11 mouse cellular contexts compared by ENCODE assay signal in the genomic region with DNA sequence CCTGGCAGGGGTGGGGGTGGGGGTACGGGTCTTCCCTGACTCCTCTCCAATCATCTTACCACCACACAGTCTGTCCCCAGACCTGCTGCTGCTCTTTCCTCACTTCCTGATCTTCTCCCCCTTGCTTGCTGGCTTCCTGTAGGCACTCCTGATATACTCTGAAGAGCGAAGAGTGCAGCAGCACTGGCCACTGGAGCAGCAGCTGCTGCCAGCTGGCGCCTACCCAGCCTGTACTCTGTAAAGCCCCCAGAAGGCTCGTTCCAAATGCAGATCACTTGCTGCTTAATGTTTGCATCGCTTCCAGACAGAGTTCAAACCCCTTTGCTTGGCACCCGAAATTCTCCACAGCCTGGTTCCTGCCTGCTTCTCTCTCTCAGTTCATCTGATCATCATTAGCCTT. TPM values are rescaled to one million over a fixed set of nuclear protein-coding genes. Genes with fewer than 3 reads are reported as not detected.
DNase-seq lines count a peak whose midpoint lies in the region; ATAC-seq lines count a peak whose summit lies in the region.
"Had no signal": no experiment of that assay in that cellular context is flagged by ENCODE, and none has a peak within 500 bp of the region (broad histone marks: within the 10 kb centered on the region; RNA-seq: fewer than 3 reads in every experiment).

No protein-coding gene starts in this region.

- H3K9me3 ChIP-seq in embryonic facial prominence, embryonic 14.5 days (ENCODE audit: control insufficient read depth, low read length): 0 out of 2 replicates have a peak, but pooled peaks cover 3% of the 10 kb centered on the region
- H3K9me3 ChIP-seq in embryonic facial prominence, embryonic 10.5 days: no peaks in the 10 kb centered on the region

- no peak overlapping the region for H3K4me2 ChIP-seq in embryonic facial prominence, embryonic 14.5 days (ENCODE audit: low read depth, low read length)
- H3K4me2 ChIP-seq: liver, embryonic 13.5 days had no signal

- H3K27ac ChIP-seq in embryonic facial prominence, embryonic 14.5 days (replicated peaks; ENCODE audit: low read depth, low read length): no peak overlapping the region
- no peak overlapping the region for H3K27ac ChIP-seq in embryonic facial prominence, embryonic 10.5 days (replicated peaks)
- H3K27ac ChIP-seq: liver, embryonic 13.5 days had no signal

- H3K4me1 ChIP-seq in embryonic facial prominence, embryonic 14.5 days (ENCODE audit: control insufficient read depth, insufficient read depth, low read length): peaks cover 7% of the 10 kb centered on the region
- peaks cover 15% of the 10 kb centered on the region for H3K4me1 ChIP-seq in embryonic facial prominence, embryonic 10.5 days

- peak; percentile 77 for DNase-seq in embryonic facial prominence, embryonic 14.5 days (ENCODE audit: low spot score)
- no peak for DNase-seq in embryonic facial prominence, embryonic 10.5 days (ENCODE audit: low spot score)
- peak; percentile 43 for DNase-seq in kidney, postnatal 10 days
- DNase-seq in kidney, adult 18-20 months: no peak
- peak; percentile 57 for DNase-seq in right cerebral cortex, postnatal 4 days
- no peak for DNase-seq in right cerebral cortex, postnatal 25 days
- no peak for DNase-seq in adrenal gland, adult 18-20 months (ENCODE audit: low spot score in 2 of 2)
- no peak for DNase-seq in left cerebral cortex, adult 9 months (ENCODE audit: low spot score in 2 of 2)
- DNase-seq: adrenal gland, adult 8-10 months; cerebellum, postnatal 36 days; liver, embryonic 13.5 days had no signal

- H3K9ac ChIP-seq in embryonic facial prominence, embryonic 14.5 days (ENCODE audit: low read depth, low read length): 0 out of 2 replicates have a peak overlapping the region, but pooled peaks have one; percentile 2
- H3K9ac ChIP-seq: liver, embryonic 13.5 days had no signal

- 57% methylated on average over 6 of the region's 6 CpGs for WGBS in embryonic facial prominence, embryonic 14.5 days
- 81% methylated on average over 6 of the region's 6 CpGs for WGBS in embryonic facial prominence, embryonic 10.5 days

- no peak overlapping the region for H3K4me3 ChIP-seq in embryonic facial prominence, embryonic 14.5 days (ENCODE audit: low read depth, low read length)
- H3K4me3 ChIP-seq in embryonic facial prominence, embryonic 10.5 days: no peak overlapping the region
- H3K4me3 ChIP-seq: liver, embryonic 13.5 days had no signal

- H3K36me3 ChIP-seq in embryonic facial prominence, embryonic 14.5 days (ENCODE audit: control insufficient read depth, insufficient read depth, low read length): no peaks in the 10 kb centered on the region
- H3K36me3 ChIP-seq in embryonic facial prominence, embryonic 10.5 days (replicated peaks): no peaks in the 10 kb centered on the region
- H3K36me3 ChIP-seq: liver, embryonic 13.5 days had no signal

- 0 out of 2 replicates have a peak, but pooled peaks have one; percentile 14 for ATAC-seq in embryonic facial prominence, embryonic 14.5 days (ENCODE audit: low read depth)

- H3K27me3 ChIP-seq in embryonic facial prominence, embryonic 14.5 days (replicated peaks; ENCODE audit: control insufficient read depth, insufficient read depth, low read length): no peaks in the 10 kb centered on the region
- no peaks in the 10 kb centered on the region for H3K27me3 ChIP-seq in embryonic facial prominence, embryonic 10.5 days (replicated peaks; ENCODE audit: low read depth, poor library complexity, severe bottlenecking)

RNA-seq across cellular contexts. Expression of gene Ccdc30, which starts 2.5 kb away (rescaled TPM):
- 5.5 and 5.7 TPM in 2 replicates for polyA plus RNA-seq in embryonic facial prominence, embryonic 14.5 days (2014; fragmentation: Nextera tagmentation; extraction: Ambion mirVana)
- 5.1 and 6.4 TPM in 2 replicates for polyA plus RNA-seq in embryonic facial prominence, embryonic 10.5 days (2016; fragmentation: Nextera tagmentation; extraction: Ambion mirVana)
- 1 to 10 TPM; 8.2 to 8.7 TPM for total RNA-seq in adrenal gland, adult 18-20 months (2021)

RNA-seq across cellular contexts. Expression of gene Ppcs, which starts 9.4 kb away (rescaled TPM):
- 22.1 and 30.3 TPM in 2 replicates for polyA plus RNA-seq in embryonic facial prominence, embryonic 14.5 days (2014; fragmentation: Nextera tagmentation; extraction: Ambion mirVana)
- polyA plus RNA-seq in embryonic facial prominence, embryonic 10.5 days (2016; fragmentation: Nextera tagmentation; extraction: Ambion mirVana): 33.2 and 35.3 TPM in 2 replicates
- total RNA-seq in adrenal gland, adult 18-20 months (2021): 10 to 100 TPM; 39.4 to 41.0 TPM

RNA-seq across cellular contexts. Expression of gene Zmynd12, which starts 9.8 kb away (rescaled TPM):
- 0.90 TPM in 1 of 2 replicates, not detected in the other for polyA plus RNA-seq in embryonic facial prominence, embryonic 14.5 days (2014; fragmentation: Nextera tagmentation; extraction: Ambion mirVana)
- 0.15 and 0.36 TPM in 2 replicates for polyA plus RNA-seq in embryonic facial prominence, embryonic 10.5 days (2016; fragmentation: Nextera tagmentation; extraction: Ambion mirVana)
- total RNA-seq in adrenal gland, adult 18-20 months (2021): 1 to 10 TPM; 2.6 to 2.8 TPM

Comparison
In these comparisons a context has a peak if more than half of its experiments do, and no peak if none do; other contexts are left out.
1. DNase-seq: peak in embryonic facial prominence, embryonic 14.5 days (single experiment), kidney, postnatal 10 days (single experiment) and right cerebral cortex, postnatal 4 days (single experiment); none in embryonic facial prominence, embryonic 10.5 days (single experiment), kidney, adult 18-20 months (single experiment), right cerebral cortex, postnatal 25 days (single experiment), adrenal gland, adult 18-20 months (0 of 2) and left cerebral cortex, adult 9 months (0 of 2).